Mouse (Mus musculus) G1E (cell line): ENCODE measurements at regions not wholly inside any gene's neighbourhood (a gene's known extent, or its start where the extent isn't known, plus 50 kb on each side); places are given as distances from the start of the nearest gene placed in this dataset.
"Not testable (repeated sequence)": the region's sequence is repeated elsewhere in the genome, so short reads cannot be mapped to it uniquely, and the experiment has no call there.

Experiments
- ATAC-seq: 2 replicates; pipeline ENCODE4 v1.8.0; 2016; ENCODE audit warnings: mild to moderate bottlenecking; ENCODE audit not compliant: insufficient number of reproducible peaks, poor library complexity, low FRiP score, severe bottlenecking; ENCODE audit errors: extremely low read depth
- DNase-seq: peaks from one replicate; pipeline ENCODE4 v3.0.0; 2012; ENCODE audit warnings: low spot score
- H3K27me3 ChIP-seq: 2 replicates; pipeline ENCODE4 v1.6.1; 2012; ENCODE audit warnings: mild to moderate bottlenecking, low read length, inconsistent platforms; ENCODE audit not compliant: insufficient read depth
- H3K36me3 ChIP-seq: replicated peaks from 2 replicates; pipeline ENCODE3; 2012; ENCODE audit warnings: mild to moderate bottlenecking, inconsistent platforms
- H3K4me1 ChIP-seq: 2 replicates; pipeline ENCODE4 v1.6.1; 2012; ENCODE audit warnings: low read depth, low read length, inconsistent platforms, mixed read lengths; ENCODE audit not compliant: insufficient read depth
- H3K4me3 ChIP-seq: 2 replicates; pipeline ENCODE4 v1.5.1; 2012; ENCODE audit warnings: low read depth, mild to moderate bottlenecking, inconsistent platforms, low read length, moderate library complexity, mixed read lengths
- H3K9me3 ChIP-seq: replicated peaks from 2 replicates; pipeline ENCODE4 v1.6.1; 2012; ENCODE audit warnings: inconsistent platforms
- CTCF ChIP-seq: IDR thresholded peaks from 2 replicates; pipeline ENCODE4 v1.5.1; 2012; ENCODE audit warnings: low read depth, low read length, inconsistent platforms, mixed read lengths
- GATA1 ChIP-seq: IDR thresholded peaks from 2 replicates; pipeline ENCODE4 v1.6.1; 2012; ENCODE audit warnings: borderline replicate concordance, low read length, inconsistent platforms, mixed read lengths
- GATA2 ChIP-seq: IDR thresholded peaks from 2 replicates; pipeline ENCODE4 v1.6.1; 2012; ENCODE audit warnings: low read depth, low read length, inconsistent platforms, borderline replicate concordance
- POLR2AphosphoS5 ChIP-seq: IDR thresholded peaks from 2 replicates; pipeline ENCODE4 v1.6.1; 2012; ENCODE audit warnings: low read depth, low read length, inconsistent platforms; ENCODE audit not compliant: insufficient replicate concordance
- TAL1 ChIP-seq: conservative IDR thresholded peaks from 2 replicates; pipeline ENCODE4 v1.6.1; 2012; ENCODE audit warnings: low read depth, low read length, inconsistent platforms, mixed read lengths

- no peak overlapping the region for H3K4me3 ChIP-seq
- TF ChIP-seq GATA2 (no peak), CTCF (no peak), POLR2AphosphoS5 (no peak), GATA1 (no peak), TAL1 (no peak)
- no peaks in the 10 kb centered on the region for H3K9me3 ChIP-seq
- no peaks in the 10 kb centered on the region for H3K36me3 ChIP-seq
- DNase-seq (no peak), ATAC-seq (no peak)
- H3K27me3 ChIP-seq, result no peaks in the 10 kb centered on the region
- H3K4me1 ChIP-seq, result no peaks in the 10 kb centered on the region
Measured at GRCm38 (mm10) chr9:25751138-25751537, 269.8 kb downstream of the Eepd1 start.

- DNase-seq, result no peak
- no peaks in the 10 kb centered on the region for H3K27me3 ChIP-seq
- no peak for TF ChIP-seq GATA2
- no peak for TF ChIP-seq POLR2AphosphoS5
- no peak for TF ChIP-seq GATA1
- no peak for TF ChIP-seq CTCF
- TF ChIP-seq TAL1, result no peak
Measured at GRCm38 (mm10) chr9:25773899-25774298, 292.6 kb downstream of the Eepd1 start.

GRCm38 (mm10) chr9:25782631-25783030 lies 301.3 kb downstream of the Eepd1 start:
- TF ChIP-seq POLR2AphosphoS5, result no peak

More at GRCm38 (mm10) chr9:25773899-25774298, 292.6 kb downstream of the Eepd1 start:
- no peak for ATAC-seq
- Histone ChIP-seq H3K4me1 (no peaks in the 10 kb centered on the region), H3K9me3 (no peaks in the 10 kb centered on the region), H3K36me3 (no peaks in the 10 kb centered on the region), H3K4me3 (no peak overlapping the region)

GRCm38 (mm10) chr9:25795142-25795910 lies 314.0 kb downstream of the Eepd1 start:
- Histone ChIP-seq H3K9me3 (no peaks in the 10 kb centered on the region), H3K4me3 (no peak overlapping the region), H3K36me3 (no peaks in the 10 kb centered on the region), H3K27me3 (no peaks in the 10 kb centered on the region), H3K4me1 (no peaks in the 10 kb centered on the region)
- ATAC-seq (no peak), DNase-seq (no peak)
- TF ChIP-seq TAL1 (no peak), GATA2 (no peak), GATA1 (no peak), POLR2AphosphoS5 (no peak)

More at GRCm38 (mm10) chr9:25782631-25783030, 301.3 kb downstream of the Eepd1 start:
- ATAC-seq, result no peak
- no peak overlapping the region for H3K4me3 ChIP-seq
- H3K27me3 ChIP-seq, result no peaks in the 10 kb centered on the region
- DNase-seq, result no peak
- no peaks in the 10 kb centered on the region for H3K36me3 ChIP-seq
- H3K9me3 ChIP-seq, result no peaks in the 10 kb centered on the region
- no peaks in the 10 kb centered on the region for H3K4me1 ChIP-seq

- DNase-seq (no peak), ATAC-seq (no peak)
- H3K36me3 ChIP-seq, result no peaks in the 10 kb centered on the region
- no peaks in the 10 kb centered on the region for H3K4me1 ChIP-seq
- no peaks in the 10 kb centered on the region for H3K27me3 ChIP-seq
- no peak for TF ChIP-seq GATA1
- no peak for TF ChIP-seq GATA2
- TF ChIP-seq POLR2AphosphoS5, result no peak
- TF ChIP-seq CTCF, result no peak
- TF ChIP-seq TAL1, result no peak
- no peaks in the 10 kb centered on the region for H3K9me3 ChIP-seq
- no peak overlapping the region for H3K4me3 ChIP-seq
Measured at GRCm38 (mm10) chr9:25809562-25809961, 328.2 kb downstream of the Eepd1 start.

GRCm38 (mm10) chr9:25833295-25833694 lies 351.9 kb downstream of the Eepd1 start:
- no peaks in the 10 kb centered on the region for H3K27me3 ChIP-seq
- no peaks in the 10 kb centered on the region for H3K36me3 ChIP-seq
- no peak for DNase-seq
- no peak for ATAC-seq
- no peaks in the 10 kb centered on the region for H3K4me1 ChIP-seq
- no peaks in the 10 kb centered on the region for H3K9me3 ChIP-seq
- TF ChIP-seq CTCF, result no peak
- TF ChIP-seq TAL1, result no peak
- no peak for TF ChIP-seq GATA1
- no peak for TF ChIP-seq GATA2
- TF ChIP-seq POLR2AphosphoS5, result no peak
- no peak overlapping the region for H3K4me3 ChIP-seq

GRCm38 (mm10) chr9:25849914-25850313 lies 368.6 kb downstream of the Eepd1 start:
- not testable (repeated sequence) for ATAC-seq, H3K4me3 ChIP-seq, H3K36me3 ChIP-seq, H3K9me3 ChIP-seq, H3K27me3 ChIP-seq, H3K4me1 ChIP-seq, DNase-seq

- not testable (repeated sequence) for H3K4me1 ChIP-seq, H3K4me3 ChIP-seq, H3K36me3 ChIP-seq, DNase-seq, ATAC-seq, H3K27me3 ChIP-seq, H3K9me3 ChIP-seq
Measured at GRCm38 (mm10) chr9:25850608-25851007, 369.3 kb downstream of the Eepd1 start.
